Mouse (Mus musculus) G1E (cell line): ENCODE measurements at regions not wholly inside any gene's neighbourhood (a gene's known extent, or its start where the extent isn't known, plus 50 kb on each side); places are given as distances from the start of the nearest gene placed in this dataset.

Source experiments
- CTCF ChIP-seq: IDR thresholded peaks from 2 replicates; pipeline ENCODE4 v1.5.1; 2012; ENCODE audit warnings: low read depth, low read length, inconsistent platforms, mixed read lengths
- GATA2 ChIP-seq: IDR thresholded peaks from 2 replicates; pipeline ENCODE4 v1.6.1; 2012; ENCODE audit warnings: low read depth, low read length, inconsistent platforms, borderline replicate concordance
- TAL1 ChIP-seq: conservative IDR thresholded peaks from 2 replicates; pipeline ENCODE4 v1.6.1; 2012; ENCODE audit warnings: low read depth, low read length, inconsistent platforms, mixed read lengths

GRCm38 (mm10) chr3:61246429-61246828, 115.0 kb upstream of the Rap2b start:
- no peak for TF ChIP-seq CTCF
- no peak for TF ChIP-seq GATA2
- no peak for TF ChIP-seq TAL1
